Mouse (Mus musculus) layer of hippocampus, postnatal 10 days (tissue): ENCODE measurements at regions not wholly inside any gene's neighbourhood (a gene's known extent, or its start where the extent isn't known, plus 50 kb on each side); places are given as distances from the start of the nearest gene placed in this dataset.

ENCODE experiments used
- DNase-seq, 2 experiments: peaks; one replicate each; pipeline ENCODE4 v3.0.0; 2021; ENCODE audit warnings: low spot score in 2 of 2

DNA sequence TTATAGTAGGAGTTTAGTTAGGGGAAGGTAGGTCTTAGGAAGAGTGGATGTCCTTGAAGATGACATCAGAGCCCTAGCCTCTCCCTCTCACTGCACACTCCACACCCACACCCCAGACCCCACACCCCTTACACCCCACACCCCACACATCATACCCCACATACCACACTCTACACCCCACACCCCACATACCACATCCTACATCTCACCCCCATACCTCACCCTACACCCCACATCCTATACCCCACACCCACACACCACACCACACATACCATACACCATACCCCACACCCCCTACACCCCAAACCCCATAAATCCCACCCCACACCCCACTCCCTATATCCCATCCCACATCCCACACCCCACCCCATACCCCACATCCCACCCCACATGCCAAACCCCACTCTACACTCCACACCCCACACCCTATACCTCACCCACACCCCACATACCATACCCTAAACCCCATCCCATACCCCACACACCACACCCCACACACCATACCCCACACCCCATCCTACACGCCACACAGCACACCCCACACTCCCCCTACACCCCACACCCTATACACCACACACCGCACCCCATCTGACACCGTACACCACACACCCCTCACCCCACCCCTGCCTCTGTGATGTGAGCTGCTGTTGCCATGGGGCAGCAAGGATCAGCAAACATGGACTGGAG, 323.7 kb upstream of the G2e3 start:
- DNase-seq: no peak

DNA sequence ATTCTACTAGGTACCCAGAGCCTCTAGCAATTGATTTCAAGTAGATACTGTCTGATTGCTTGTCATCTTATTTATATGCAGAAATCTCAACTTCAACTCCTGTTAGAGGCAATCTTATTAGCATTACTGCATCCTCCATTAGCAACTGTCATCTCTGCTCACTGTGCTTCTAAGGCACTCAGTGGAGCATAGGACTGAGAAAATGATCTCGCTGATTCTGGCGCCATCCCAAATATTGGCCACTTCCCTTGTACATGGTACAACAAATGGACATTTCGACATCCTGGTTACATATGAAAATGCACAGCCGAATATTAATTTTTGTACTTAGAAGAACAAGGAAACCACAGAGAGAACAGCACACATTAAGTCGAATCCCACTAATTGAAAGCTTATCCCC, 329.7 kb upstream of the G2e3 start:
- DNase-seq: no peak

DNA sequence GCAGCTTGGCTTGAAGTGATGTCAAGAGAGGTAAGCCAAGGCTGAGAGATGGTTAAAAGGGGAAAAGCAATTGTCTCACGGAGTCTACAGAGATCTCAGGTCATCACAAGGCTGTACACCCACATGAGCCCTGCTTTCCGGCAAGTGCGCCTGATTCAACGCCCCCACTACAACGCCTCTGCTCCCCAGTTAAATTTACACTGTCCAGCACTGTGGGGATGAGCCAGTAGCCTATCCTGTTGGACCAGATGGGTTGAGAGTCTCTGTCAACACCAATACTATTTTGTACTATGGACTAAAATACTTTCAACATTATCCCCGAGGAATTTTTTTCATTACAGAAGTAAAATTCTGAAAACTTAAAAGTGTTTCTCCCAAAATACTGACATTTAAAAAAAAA, 331.8 kb upstream of the G2e3 start:
- DNase-seq: no peak

DNA sequence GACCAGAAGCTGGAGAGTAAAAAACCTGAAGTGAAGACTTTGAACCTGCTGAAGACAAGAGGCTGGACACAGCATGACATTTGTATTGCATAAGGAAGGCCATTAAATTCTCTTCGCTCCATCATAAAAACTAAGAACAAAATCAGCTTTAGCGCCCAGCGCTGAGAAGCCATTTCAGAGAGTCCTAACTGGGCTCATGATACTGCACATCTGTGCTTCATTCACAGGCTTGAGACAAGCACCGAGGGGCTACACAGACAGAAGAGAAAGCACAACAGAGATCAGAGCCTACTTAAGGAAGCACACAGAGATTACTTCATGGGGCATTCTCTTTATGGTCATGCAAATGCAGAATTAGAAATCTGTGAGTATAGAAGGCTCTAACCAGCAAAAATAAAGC, 338.2 kb upstream of the G2e3 start:
- DNase-seq: no peak

DNA sequence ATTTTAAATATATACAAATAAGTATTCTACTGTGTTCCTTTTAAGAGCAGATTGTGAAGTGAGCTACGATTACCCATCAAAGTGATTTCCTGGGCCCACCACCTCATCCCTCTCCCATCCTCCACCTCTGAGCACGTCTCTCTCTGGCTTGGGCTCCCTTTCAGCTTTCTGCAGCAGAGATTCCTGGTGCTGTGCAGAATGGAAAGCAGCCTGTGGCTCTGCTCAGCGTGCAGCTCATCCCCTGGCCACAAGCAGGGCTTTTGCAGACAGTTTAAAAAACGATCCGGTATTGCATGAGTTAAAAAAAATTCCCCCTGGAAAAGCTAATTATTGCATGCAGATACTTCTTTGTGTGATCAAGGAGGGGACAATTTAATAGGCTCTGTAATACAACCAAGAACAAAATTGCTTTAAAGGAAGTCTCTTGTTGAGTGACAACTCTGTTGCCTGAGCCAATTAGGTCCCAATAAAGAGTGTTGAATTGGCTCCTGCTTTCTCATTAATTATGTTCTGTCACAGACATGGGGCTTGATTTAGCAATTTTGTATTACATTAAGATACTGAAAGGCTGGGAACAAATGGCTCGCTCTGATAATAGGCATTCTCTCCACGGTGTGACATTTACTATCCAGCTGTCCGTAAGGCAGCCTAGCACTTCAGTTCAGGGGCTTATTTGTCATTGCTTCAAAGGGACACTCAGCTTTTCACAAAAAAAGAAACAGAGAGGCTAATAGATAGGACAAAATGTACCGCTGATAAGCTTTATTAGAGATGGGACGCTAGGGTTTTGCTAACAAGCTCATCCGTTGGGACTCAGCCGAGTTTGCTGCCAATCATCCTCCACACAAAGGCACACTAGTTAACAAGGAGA, 345.9 kb upstream of the G2e3 start:
- peak; percentile 63 to 68 for DNase-seq

DNA sequence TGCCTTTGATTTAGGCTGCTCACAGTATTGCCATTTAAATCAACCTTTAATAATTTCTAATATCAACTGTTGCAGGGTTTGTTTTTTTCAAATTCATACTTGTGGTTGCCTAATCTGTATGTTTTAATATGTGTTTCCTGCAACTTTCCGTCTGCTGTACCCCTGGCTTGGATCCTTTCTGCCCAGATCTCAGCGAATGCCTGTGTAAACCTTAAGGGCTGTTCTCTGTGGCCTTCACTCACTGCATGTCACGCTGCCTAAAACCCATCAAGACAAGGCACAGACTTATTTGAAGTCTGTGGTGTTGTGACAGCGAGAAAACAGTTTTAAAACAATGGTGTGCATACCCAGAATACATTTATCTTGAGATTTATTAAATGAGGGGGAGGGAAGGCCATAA, 346.8 kb upstream of the G2e3 start:
- DNase-seq: no peak

DNA sequence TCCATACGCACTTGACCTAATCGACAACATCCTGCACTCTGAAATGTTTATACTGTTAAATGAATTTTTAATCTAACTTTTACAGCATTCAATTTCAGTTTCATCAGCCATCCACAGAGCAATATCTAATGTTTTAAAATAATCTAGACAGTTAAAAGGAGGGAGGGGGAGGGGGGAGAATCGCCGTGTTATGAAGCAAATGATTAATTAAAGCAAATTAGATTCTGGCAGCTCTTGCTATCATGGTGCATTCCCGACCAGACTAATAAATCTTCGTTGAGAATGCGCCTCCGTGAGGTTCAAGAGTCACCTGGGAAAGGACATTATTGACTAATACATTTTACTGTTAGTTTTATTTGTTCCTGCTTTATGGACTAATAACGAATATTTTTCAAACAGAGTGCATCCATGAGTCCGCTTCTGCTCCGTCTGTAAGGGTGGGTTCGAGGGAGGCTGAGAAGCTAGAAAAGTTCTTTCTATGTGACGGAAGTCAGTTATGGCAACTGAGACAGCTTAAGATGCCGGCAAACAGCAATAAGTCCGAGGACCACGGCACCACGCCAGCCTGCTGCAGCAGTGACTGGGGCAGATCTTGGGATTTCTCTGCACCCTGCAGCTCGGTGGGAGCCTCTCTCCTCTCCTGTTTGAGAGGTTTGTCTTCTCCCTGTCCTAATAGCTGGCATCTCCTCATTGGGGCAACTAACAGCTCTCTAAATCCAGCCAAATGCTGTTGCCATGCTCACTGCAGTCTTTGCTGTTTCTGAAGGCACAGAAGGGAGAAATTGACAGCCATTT, 347.4 kb upstream of the G2e3 start:
- DNase-seq: peak; percentile 51 to 63

DNA sequence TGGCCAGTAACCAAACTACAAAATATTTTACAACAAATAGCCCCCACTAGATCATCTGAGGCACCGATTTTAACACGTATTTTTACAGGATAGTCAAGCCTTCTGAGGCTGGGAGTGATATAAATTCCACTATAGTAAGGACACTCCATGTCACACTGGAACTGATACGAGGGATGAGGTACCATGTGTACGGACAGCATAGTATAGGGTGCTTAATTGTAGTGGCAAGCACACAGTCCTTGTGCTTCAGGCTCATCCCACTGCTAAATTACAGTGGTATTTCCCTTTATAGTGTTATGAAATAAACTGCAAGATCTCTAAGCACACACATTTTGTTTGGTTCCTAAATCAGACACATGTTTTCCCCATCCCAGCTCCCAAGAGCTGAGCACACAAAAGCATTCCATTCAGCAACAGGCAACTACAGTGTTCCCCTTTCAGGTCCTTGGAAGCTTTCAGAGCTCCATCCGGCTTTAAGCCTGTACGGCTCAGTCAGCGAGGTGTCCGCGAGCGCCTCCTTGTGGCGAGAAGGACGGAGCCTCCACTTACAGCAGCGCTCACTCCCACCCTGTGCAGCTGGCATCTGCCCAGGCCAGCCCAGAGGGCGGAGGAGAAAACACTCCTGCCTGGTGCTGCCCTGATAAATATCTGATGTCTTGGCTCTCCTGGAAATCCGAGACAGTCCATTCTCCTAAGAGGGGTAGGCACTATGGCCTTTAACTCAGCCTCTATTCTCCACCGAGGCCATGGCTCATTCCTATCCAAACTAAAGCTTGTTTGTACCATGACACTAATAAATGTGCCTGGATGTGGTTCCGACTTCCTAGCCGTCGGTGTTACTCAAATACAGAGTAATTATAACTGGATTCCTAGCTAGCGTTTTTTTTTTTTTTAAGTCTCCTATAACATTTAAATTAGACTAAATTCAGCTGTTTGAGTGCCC, 348.3 kb upstream of the G2e3 start:
- peak; percentile 97 for DNase-seq

DNA sequence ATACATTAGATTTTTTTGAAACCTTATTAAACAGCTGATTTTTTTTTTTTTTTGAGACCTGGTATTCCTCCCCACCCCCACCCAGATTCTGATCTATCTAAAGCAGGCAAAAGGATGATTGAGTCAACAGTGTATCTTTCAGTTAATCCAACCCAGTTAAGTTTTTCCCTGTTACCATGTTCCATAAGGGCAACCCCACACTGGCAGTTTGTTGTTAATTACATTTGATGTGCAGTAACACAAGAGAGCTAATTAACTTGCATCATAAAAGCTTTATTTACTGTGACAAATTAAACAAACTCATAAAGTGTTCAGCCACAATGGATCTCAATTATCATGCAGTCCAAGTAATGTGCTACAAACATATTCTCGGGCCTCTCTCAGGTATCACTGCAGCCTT, 346.8 kb upstream of the Prkd1 start:
- DNase-seq: no peak

DNA sequence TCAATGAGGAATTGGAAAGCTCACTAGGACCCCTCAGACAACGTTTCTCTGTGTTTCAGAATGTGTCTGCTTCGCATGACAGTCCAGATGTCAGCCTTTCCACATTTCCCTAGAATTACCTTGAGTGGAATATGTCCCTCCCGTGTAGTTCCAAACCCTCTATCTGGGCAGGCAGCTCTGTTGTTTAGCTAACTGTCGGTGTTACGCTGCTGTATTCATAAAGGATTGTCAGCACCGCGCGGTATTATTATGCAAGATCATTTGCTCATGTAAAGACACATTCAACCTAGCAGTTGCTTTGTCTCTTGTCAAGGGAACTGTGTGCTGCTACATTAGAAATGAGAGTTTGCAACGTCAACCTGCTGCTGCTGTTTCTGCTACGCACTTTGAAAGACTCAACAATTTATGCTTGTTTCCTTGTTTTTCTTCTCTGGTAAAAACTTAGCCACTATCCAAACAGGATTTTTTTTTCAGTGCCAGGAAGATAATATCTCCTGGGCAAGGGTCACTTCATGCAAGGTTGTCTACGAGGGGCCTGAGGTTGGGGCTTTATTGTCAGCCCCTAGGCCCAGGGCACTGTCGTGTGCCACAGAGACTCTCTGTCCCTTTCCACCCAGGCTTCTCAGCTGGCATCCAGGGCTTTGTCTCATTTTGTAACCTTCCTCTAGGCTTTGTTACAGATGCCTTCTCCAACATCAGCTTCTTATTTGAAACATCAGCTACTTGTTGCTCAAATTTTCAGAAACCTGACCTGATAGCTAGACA, 340.8 kb upstream of the Prkd1 start:
- DNase-seq: no peak

DNA sequence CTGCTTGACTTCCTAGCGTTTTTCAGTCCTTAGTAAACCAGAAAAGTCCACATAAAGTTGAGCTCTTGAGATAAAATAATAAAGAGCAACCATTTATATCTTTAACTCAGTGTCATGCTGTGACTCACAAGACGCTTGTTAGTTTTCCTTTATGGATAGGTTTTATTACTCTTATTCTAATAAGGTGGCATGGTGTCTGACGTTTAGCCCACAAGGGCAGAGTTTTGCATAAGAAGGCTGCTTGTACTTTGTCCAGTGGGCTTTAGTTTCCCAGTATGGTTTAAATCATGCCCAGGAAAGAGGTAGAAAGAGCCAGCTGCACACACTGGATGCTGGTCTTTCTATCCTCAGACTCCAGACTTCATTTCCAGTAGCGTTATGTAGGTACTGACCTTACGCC, 332.4 kb upstream of the Prkd1 start:
- no peak for DNase-seq

DNA sequence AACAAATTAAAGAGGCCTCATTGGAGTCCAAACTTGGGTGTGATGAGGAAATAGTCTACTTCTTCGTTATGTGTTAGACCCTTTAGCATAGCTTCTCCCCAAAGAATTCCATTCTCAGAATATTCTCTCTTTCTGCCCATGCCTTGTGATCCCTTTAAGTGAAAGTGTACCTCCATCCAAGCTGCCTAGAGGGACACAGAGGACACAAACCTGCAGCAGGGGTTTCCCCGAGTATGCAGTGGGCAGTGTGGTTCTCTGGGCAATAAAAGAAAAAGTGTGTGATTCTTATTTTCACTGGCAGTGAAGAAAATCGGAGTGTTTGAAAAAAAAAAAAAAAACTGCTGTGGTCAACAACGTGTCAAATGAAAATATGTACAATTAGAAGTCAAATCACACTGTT, 331.9 kb upstream of the Prkd1 start:
- DNase-seq: no peak

DNA sequence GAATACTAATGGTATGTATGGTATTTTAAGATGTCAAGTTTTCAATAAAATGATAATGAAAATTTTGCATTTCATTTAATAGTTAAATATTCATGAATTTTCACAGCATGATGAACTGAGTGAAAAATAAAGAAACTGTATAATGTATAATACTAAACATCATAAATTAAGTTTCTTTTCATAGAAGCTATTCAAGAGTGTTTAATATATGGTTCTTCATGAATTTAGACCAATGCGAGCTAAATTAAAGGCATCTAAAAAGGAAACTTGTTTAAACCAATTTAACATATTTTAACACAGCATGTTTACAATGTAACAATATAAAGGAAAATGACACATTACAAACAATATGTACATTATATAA, 321.8 kb upstream of the Prkd1 start:
- no peak for DNase-seq

DNA sequence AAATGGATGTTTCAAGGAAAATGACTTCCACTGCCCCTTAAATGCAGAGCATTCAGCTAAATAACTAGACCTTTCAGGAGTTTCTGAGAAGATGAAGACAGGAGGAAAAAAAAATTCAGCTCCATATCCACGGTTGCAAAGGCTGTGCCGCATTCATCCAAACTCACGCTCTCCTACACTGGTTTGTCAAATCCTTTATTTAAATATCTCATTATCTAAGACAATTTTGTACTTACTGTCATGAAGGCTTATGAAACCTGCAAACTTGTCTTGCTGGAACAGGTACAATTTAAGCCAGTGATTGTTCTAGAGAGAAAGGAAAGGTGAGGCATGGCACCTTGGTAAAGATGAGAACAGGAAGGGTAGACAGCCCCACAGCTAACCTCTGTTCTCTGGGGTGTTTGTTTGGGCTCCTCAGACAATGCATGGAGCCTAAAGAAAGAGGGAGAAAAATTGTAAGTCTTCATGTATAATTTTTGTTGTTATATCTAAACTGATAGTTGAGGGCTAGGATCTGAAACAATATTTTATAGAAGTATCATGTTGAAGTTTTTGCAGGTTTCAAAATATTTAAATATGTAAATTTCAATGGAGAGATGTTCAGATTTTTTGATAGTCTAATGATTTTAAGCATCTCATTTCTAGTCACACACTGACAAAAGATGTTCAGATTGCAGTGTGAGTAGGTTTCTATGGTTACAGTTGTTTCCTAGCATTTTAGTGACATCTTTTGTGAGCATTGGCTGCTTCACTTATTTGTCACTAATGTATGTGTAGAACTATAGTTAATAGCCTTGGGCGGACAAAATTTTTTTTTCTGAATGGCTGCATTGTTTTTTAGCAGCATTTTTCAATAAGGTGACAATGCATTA, 321.2 kb upstream of the Prkd1 start:
- no peak for DNase-seq

DNA sequence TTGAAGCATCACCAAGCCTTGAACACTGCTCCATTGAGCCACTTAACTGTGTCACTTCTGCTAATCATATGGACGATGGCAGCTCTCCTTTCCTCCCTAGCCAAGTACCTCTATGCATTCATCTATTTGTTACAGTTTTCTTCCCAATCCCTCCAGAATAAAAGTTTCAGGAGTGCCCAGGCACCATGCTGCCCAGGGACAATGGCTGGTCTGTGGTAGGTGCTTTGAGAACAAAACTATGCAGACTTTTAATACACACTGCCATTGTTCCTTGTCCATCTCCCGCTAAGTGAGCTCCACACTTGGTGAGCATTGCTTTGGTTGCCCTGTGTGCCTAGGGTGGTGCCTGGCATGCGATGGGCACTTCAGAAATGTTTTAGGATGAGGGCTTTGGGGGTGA, 320.5 kb upstream of the Prkd1 start:
- no peak for DNase-seq

DNA sequence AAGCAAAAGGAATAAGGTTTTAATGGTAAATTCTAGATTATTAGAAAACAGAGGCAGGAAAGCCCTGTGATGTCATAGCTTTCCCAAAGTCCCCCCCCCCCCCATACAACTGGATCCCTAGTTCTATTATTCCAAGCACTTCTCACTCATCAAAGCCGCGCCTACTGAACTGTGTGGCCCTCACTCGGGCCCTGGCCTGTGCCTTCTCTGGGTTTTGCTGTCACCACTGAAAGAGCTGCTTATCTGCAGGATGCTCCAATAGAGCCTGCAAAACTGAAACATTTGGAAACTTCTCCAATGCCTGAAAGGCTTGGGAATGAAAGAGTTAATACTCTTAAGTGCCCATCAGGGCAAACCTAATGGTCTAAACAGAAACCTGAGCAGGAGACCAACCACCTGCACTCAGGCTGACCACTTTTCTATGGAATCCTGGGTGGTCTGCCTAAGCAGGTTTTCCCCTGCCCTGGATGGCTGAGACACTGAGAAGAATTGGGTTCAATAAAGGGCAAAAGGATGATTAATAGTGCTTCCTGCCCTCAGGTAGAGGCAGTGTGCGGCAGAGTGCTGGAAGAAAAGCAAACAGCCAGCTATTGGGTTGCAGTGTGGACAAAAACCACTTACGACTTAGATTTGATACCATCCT, 318.4 kb upstream of the Prkd1 start:
- DNase-seq: no peak

DNA sequence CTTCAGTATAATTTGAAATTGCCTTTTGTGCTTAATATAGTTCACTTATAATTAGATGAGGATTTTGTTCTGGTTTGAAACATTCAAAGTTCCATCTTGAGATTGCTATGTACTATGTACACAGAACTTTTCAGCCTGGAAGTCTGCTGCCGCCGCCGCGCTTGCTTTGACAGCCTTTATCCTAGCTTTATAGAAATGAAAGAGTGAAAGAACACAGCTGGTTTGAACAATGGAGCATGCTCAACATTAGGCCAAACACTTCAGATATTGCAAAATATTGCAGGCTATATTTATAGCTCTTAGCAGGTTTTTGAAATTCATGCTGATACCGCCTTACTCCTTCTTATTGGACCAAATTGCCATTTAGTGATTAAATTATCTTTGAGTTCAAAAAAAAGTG, 305.1 kb upstream of the Prkd1 start:
- no peak for DNase-seq

DNA sequence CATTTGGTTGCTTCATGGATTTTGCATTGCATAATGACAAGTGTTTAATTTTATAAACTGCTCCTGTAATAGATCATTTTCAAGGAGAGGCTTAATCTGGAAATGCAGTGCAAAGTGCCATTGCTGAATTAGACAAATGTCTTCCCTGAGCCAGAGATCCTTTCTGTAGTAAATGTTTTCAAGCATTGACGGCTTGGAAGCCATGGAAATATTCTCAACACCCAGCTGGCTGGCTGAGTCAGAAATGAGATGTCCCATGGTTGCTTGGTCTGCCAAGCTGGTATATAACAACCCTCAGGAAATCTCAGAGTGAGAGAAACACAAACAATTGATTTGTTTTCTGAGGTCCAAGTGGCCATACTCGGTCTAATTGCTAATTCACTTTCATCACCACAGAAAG, 298.1 kb upstream of the Prkd1 start:
- DNase-seq: no peak
